Mouse (Mus musculus): Measurements from ENCODE around the gene Olfr487. TPM values are rescaled to one million over a fixed set of nuclear protein-coding genes. Genes with fewer than 3 reads are reported as not detected.

The Olfr487 gene
- polyA plus RNA-seq, 1 experiment from 2014 or later, result not detected

Other genes with a start within 250 kb of the Olfr487 start
- gene Olfr476, start 249.8 kb downstream of the Olfr487 start, polyA plus RNA-seq (2015; fragmentation: Nextera tagmentation; extraction: Ambion mirVana), result not detected in 2 replicates
- not detected in 2 replicates for gene Olfr477, start 227.9 kb downstream of the Olfr487 start, polyA plus RNA-seq (2015; fragmentation: Nextera tagmentation; extraction: Ambion mirVana)
- not detected in 2 replicates for gene Olfr478, start 180.6 kb downstream of the Olfr487 start, polyA plus RNA-seq (2015; fragmentation: Nextera tagmentation; extraction: Ambion mirVana)
- gene Olfr479, start 163.9 kb downstream of the Olfr487 start, polyA plus RNA-seq (2015; fragmentation: Nextera tagmentation; extraction: Ambion mirVana), result not detected in 2 replicates
- not detected in 2 replicates for gene Olfr480, start 147.3 kb downstream of the Olfr487 start, polyA plus RNA-seq (2015; fragmentation: Nextera tagmentation; extraction: Ambion mirVana)
- not detected in 2 replicates for gene Olfr481, start 134.8 kb downstream of the Olfr487 start, polyA plus RNA-seq (2015; fragmentation: Nextera tagmentation; extraction: Ambion mirVana)
- 0.24 TPM in 1 of 2 replicates, not detected in the other for gene Olfr482, start 117.0 kb downstream of the Olfr487 start, polyA plus RNA-seq (2015; fragmentation: Nextera tagmentation; extraction: Ambion mirVana)
- not detected in 2 replicates for gene Olfr483, start 113.8 kb downstream of the Olfr487 start, polyA plus RNA-seq (2015; fragmentation: Nextera tagmentation; extraction: Ambion mirVana)
- gene Olfr484, start 87.2 kb downstream of the Olfr487 start, polyA plus RNA-seq (2015; fragmentation: Nextera tagmentation; extraction: Ambion mirVana), result not detected in 2 replicates
- not detected in 2 replicates for gene Olfr485, start 54.8 kb downstream of the Olfr487 start, polyA plus RNA-seq (2015; fragmentation: Nextera tagmentation; extraction: Ambion mirVana)
- gene Olfr486, start 41.9 kb downstream of the Olfr487 start, polyA plus RNA-seq (2015; fragmentation: Nextera tagmentation; extraction: Ambion mirVana), result not detected in 2 replicates
- not detected in 2 replicates for gene Olfr488, start 43.7 kb upstream of the Olfr487 start, polyA plus RNA-seq (2015; fragmentation: Nextera tagmentation; extraction: Ambion mirVana)
- gene Olfr490, start 74.3 kb upstream of the Olfr487 start, polyA plus RNA-seq (2015; fragmentation: Nextera tagmentation; extraction: Ambion mirVana), result not detected in 2 replicates
- not detected in 2 replicates for gene Olfr491, start 98.8 kb upstream of the Olfr487 start, polyA plus RNA-seq (2015; fragmentation: Nextera tagmentation; extraction: Ambion mirVana)
- not detected in 2 replicates for gene Olfr492, start 109.0 kb upstream of the Olfr487 start, polyA plus RNA-seq (2015; fragmentation: Nextera tagmentation; extraction: Ambion mirVana)
- gene Olfr493, start 132.3 kb upstream of the Olfr487 start, polyA plus RNA-seq (2015; fragmentation: Nextera tagmentation; extraction: Ambion mirVana), result not detected in 2 replicates
- not detected in 2 replicates for gene Olfr494, start 150.7 kb upstream of the Olfr487 start, polyA plus RNA-seq (2015; fragmentation: Nextera tagmentation; extraction: Ambion mirVana)
- not detected in 2 replicates for gene Olfr495, start 178.5 kb upstream of the Olfr487 start, polyA plus RNA-seq (2015; fragmentation: Nextera tagmentation; extraction: Ambion mirVana)
- gene Olfr497, start 205.8 kb upstream of the Olfr487 start, polyA plus RNA-seq (2015; fragmentation: Nextera tagmentation; extraction: Ambion mirVana), result not detected in 2 replicates